Mouse (Mus musculus): ENCODE data around the gene Prtn3.
A peak's percentile ranks its signal among the peaks of the same experiment; 100 is the strongest.

Gene Prtn3

DNA sequence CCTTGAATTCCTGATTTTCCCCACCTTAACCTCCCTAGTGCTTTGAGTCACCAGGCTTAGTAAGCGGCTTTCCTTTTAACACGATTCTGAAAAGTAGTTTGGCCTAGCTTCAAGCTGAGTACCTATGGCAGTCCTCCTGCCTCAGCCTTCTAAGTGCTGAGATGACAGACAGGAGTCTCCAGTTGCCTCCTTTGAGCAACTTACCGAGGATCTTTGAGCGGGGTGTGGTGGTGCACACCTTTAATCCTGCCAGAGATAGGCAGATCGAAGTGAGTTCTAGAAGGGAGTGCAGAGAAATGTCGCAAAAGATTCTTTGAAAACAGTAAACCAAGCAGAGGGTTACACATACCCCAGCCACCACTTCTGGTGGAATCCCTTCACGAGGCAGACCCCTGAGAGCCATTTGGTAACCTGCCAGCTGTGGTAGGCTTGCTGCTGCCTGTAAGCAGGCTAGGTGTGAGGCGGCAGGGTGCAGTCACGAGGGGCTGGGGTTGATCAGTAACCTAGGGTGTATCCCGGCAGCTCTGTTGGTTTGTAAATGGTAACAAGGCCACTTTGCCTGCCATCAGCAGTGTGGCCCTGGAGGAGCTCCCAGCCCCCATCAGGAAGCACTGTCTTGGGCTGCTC is 18.6 kb upstream of the Prtn3 start:
- no peak for DNase-seq

DNA sequence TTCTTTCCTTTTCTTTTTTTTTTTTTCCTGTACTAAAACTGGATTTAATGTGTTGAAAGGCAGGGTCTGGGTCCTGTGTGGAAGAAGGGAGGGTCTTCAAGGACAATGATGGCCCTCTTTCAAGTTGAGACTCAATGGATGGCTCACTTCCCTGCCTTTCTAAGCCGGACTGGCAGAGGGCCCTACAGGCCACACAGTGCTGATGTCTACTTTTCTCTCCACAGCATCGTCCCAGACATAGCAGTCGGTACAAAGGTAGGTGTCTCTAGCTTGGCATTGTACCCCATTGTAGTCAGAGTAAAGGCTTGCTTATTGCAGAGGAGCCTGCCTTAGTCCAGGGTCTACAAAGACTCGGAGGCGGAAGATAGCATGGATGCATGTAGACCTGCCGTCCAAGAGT is 18.0 kb upstream of the Prtn3 start:
- DNase-seq, result no peak

DNA sequence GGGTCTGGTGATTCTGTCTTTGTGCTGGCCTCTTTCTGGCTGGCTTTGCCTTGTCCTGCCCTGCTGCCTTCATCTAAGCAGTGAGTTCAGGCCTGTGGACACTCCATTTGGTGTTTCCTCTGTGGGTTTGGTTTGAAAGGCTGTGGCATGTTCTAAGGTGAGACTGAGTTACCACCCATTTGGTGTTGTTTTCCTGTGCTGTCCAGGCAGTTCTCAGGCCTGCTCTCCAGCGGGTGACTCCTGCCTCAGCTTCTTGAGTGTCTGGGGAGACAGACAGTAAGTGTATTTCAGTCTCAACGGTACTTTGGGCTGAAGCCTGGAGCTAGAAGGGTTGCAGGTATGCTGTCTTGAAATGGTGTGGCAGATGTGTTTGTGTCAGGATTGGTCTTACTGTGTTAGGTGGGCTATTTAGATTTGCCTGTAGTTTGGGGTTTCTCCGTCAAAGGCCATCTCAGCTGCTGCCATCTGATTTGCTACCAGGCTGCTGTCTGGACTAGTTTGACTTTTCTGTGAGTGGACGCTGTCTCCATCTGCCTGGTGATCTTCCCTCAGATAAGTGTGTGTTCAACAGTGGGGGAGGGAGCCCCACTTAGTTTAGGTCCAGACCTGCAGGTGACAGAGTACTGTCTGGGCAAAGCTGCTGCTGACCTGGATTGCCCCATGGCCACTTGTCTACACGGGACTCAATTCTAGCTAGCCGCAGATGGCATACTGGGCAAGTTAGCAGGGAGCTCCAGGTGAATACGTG is 17.4 kb upstream of the Prtn3 start:
- DNase-seq, result no peak

DNA sequence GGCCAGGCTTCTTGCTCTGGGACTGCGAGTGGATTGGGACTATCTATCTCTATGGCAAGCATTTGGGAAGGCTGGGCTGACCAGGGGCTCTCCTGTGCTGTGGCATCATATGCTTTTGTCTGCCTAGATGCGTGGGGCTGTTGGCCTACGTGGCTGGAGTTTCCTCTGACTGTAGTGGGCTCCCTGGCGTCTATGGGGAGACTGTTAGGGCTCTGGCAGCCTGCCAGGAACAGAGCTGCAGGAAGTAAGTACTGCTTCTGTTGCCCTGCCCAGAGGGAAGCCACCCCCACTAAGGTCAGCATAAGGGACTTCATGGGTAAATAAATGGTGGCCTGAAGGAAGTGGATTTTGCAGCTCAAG is 16.8 kb upstream of the Prtn3 start:
- peak; percentile 86 for DNase-seq

DNA sequence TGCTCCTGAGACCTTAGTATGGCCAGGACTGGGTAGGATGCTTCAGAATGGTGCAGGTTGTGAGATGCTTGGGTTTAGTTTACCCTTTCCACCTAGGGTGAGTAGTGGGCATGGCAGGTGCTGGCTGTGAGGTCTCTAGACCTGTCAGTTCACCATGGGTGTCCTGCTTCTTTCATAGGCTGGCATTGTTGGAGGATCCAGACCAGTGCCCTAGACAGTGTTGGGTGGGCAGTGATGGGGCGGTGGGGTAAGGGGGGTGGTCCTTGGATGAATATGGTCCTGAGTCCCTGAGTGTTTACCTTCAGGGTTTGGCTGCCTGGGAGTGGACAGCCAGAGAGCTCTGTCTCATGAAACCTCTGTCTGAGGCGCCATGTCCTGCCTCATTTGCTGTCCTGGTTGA is 16.4 kb upstream of the Prtn3 start:
- DNase-seq, result no peak

DNA sequence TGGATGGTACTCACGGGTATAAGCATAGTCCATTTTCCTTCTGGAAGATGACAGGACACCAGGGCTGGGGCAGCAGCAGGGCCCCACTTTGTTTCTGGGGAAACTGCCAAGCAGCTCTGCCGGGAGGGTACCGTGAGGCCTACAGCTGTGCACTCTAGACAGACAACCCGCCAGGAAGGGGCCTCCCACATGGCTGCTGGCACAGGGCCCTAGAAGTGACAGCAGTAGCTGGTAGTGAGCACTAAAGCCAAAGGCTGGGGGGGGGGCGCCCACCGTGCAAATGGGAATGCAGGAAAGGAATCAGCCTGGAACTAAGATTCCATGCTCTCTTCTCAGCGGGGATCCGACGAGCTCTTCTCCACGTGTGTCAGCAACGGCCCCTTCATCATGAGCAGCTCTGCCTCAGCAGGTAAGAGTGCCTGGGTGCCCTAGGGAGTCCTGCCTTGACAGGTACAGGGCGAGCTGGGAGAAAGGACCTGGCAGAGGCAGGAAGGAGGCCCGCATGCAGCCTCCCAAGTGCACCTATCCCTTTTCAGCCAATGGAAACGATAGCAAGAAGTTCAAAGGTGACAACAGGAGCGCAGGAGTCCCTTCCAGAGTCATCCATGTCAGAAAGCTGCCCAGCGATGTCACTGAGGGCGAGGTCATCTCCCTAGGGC is 15.7 kb upstream of the Prtn3 start:
- DNase-seq, result peak; percentile 73

DNA sequence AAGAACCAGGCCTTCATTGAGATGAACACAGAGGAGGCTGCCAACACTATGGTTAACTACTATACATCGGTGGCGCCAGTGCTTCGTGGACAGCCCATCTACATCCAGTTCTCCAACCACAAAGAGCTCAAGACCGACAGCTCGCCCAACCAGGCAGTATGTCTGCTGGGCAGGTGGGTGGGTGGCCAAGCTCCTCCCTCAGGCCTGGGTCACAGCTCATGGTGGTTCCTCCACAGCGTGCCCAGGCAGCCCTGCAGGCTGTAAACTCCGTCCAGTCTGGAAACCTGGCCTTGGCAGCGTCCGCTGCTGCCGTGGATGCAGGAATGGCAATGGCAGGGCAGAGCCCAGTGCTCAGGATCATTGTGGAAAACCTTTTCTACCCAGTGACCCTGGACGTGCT is 15.2 kb upstream of the Prtn3 start:
- DNase-seq, result no peak

DNA sequence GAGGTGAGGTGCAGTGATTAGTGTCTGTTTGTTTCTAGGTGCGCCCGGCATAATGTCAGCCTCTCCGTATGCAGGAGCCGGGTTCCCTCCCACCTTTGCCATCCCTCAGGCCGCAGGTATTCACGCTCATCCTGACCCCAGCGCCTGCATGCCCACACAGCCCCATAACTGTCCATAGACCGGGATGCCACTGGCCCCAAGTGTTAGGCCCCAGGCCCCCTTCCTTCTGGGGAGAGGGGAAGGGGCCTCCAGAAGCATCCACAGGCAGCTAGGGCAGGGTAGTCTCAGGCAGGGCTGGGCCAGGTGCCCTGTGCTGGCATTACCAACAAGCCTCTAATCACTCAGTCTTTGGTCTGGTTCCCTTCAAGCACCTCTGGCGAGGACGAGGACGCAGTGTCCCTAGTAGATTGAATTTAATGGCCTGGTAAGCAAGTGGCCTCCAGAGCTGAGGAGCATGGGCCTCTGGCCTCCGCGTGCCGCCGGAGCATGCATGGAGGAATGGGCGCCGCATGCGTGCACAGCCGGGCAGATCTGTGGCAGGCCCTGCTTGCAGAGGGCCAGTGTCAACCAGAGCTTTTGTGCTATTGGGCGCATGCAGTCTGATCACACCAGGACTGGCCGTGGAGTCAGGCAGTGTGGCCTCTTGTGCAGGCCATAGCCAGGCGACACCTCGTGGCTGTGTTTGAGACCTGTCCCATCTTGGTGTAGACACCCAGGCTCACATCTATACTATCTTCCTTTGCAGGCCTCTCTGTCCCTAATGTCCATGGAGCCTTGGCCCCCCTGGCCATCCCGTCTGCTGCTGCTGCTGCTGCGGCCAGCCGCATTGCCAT is 14.0 kb upstream of the Prtn3 start:
- no peak for DNase-seq

DNA sequence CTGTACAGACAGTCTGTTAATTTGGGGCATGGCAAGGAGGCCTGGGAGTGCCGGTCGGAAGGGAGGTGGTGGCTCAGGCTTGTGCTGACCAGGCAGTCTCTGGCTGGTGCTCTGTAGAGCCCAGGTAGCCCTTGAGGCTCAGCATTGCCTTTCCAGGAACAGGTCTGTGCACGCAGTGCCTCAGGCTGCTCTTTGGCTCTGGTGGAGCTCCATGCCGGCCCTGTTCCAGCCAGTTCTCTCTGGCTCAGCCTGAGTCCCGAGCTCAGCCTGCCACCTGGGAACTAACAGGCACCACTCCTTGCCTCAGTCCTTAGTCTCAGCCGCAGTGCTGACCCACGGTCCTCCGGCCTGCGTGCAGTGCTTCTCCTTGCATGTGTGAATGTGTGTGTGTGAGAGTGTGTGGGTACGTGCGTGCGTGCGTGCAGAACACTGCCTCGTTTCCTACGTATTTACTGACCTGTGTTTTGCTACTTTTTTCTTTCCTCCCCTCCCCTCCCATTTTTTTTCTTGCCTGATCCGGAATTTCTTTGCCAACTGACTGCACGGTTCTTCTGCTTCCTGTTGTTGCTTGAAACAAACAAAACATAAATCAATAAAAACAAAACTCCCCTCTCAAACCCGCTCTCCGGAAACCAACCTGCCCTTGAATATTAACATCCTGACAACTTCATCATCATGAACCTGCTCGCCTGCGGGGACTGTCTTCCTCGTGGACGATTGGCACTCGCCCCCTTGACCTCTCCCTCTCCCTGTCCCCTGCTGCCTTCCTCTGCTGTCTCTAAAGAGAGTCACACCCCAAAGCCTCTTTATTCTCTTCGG is 12.8 kb upstream of the Prtn3 start:
- DNase-seq, result no peak

DNA sequence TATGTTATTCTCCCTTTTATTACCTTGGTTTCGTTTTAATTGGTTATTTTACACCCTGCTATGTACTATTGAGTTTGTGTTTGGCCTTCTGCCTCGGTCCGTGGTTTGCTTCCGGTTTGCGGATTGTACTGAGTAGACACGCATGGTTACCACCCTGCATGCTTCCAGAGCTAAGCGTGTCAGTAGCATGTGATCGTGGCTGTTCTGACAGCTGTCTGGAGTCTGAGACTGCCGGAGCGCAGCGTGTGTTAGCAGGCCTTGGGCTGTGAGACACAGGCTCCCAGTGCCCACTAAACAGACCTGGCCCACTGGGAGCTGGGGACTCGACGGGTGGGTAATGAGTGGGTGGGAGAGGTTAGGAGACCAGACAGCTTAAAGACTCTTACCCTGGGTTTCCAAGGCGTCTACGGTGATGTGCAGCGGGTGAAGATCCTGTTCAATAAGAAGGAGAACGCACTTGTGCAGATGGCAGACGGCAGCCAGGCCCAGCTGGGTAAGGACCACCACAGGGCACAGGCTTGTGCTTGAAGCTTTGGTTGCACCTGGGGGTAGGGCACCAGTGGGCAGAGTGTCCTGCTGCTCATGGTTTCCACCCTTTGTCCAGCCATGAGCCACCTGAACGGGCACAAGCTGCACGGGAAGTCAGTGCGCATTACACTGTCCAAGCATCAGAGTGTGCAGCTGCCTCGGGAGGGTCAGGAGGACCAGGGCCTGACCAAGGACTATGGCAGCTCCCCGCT is 12.1 kb upstream of the Prtn3 start:
- DNase-seq, result no peak

DNA sequence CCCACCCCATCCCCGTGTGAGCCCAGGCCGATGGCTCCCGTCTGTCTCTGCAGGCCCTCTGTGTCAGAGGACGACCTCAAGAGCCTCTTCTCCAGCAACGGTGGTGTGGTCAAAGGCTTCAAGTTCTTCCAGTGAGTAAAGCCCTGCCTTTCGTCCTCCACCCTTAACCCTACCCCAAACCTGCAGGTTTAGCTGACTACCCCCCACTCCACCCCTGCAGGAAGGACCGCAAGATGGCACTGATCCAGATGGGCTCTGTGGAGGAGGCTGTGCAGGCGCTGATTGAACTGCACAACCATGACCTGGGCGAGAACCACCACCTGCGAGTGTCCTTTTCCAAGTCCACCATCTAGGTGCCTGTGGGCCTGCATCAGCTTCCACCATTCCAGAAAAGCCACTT is 11.4 kb upstream of the Prtn3 start:
- no peak for DNase-seq

DNA sequence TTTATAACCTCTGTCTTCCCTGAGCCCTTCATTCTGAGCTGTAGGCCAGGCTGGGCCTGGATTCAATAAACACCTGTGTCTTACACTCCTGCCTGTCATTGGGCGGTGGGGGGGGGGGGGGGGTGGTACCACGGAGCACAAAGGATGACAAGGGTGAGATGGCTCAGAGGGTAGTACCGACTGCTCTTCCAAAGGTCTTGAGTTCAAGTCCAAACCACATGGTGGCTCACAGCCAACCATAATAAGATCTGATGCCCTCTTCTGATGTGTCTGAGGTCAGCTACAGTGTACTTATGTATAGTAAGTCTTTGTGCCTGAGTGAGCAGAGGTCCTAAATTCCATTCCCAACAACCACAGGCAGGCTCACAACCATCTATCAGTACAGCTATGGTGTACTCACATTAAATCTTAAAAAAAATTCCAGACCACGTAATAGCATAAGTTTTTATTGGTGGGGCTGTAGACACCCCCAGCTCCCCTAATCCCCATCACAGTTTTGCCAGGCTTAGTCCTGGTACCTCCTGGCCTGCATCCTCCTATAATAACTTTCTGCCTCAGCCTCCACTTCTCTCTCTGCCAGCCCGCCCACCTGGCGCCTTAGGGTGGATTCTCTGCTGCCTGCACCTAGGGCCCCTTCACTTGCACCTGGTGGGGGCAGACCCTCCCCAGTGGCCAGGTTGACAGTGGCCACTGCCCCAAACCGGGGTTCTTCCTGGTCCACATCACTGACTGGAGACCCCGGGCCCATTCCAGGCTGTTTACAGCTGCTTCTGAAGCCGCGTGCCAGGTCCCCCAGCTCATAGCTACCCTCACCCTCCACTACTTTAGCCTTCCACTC is 9.7 kb upstream of the Prtn3 start:
- DNase-seq, result no peak

DNA sequence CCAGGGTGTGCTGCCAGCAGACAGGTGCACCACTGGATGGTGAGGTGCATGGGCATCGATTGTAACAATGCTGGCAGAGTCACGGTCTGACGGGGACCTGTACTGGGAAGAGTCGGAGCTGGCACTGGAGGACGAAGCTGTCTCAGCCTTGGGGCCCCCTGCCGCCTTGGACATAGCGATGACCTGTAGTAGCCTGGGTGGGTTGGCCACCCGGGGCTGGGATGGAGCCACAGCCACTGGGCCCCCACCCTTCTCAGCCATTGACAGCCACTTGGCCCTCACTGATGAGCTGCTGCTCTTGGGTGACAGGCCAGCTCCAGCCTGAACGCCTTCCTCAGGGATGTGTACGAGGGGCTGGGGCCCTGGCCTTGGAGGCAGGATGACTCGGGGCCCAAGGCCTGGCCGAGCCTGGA is 9.1 kb upstream of the Prtn3 start:
- DNase-seq, result no peak

DNA sequence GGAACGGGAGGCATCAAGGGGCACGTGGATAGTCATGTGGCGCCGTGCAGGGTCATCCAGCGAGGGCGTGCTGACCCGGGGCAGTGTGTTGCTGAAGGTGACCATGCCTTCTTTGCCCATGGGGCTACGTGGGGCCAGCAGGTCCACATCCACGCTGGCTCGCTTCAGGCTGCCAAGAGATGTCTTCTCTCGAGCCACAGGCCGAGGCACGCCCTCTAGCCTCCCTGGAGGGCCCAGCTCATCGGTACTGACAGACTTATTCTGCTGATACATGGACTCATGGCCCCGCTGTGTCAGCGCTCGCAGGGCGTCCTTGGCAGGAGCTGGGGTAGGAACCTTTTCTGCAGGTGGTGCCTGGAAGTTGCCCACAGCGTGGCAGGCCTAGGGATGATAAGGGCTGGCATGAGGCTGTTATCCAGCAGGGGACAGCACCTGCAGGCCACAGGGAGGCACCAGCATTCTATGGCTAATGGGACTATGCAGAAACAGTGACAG is 8.4 kb upstream of the Prtn3 start:
- DNase-seq, result no peak

DNA sequence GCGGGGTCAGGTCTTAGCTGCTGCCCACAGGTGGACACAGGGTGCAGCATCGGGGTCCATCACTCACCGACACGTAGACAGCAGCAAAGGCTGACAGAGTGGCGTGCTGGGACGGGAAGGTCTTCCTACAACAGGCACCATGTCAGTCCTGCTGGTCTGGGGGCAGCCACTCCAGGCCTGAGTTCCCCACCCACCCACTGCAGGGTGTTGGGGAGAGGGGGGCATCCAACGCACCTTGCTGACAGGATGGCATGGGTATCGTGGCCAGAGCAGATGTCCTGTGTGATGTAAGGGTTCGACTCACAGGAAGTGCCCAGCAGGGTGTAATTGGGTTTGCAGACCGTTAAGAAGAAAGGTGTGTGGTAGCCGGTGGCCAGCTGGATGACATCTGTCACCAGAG is 7.7 kb upstream of the Prtn3 start:
- DNase-seq, result no peak

DNA sequence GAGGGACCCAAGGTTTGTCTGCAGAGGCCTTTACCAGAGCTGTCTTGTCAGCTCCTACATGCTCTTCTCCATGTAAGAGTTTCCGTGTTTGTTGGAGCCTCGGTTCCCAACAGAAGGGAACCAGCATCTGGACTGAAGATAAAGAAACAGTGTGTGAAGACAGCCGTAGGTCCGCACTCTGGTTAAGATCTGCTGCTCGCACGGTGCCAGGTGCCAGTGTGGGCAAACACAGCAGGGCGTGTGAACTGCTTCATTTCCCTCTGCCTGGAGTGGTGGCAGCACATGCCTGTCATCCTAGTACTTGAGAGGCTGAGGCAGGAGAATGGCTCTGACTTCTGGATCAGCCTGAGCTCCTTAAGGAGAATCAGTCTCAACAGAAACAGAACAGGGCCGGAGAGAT is 2.4 kb upstream of the Prtn3 start:
- no peak for DNase-seq

DNA sequence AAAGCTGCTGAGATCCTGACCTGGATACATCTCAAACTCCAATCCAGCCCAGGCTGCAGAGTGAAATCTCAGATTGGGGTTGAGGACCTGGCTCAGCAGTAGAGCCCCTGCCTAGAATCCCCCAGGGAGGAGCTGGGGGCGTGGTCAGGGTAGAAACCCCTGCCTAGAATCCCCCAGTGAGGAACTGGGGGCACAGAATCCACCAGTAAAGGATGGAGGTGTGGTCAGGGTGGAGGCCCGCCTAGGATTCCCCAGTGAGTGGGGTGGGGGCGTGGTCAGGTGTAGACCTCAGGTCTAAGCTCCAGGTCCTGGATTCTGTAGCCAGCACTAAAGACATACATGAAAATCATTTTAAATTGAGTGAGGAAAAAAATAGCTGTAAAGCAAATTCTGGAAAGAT is 1.4 kb upstream of the Prtn3 start:
- no peak for DNase-seq

DNA sequence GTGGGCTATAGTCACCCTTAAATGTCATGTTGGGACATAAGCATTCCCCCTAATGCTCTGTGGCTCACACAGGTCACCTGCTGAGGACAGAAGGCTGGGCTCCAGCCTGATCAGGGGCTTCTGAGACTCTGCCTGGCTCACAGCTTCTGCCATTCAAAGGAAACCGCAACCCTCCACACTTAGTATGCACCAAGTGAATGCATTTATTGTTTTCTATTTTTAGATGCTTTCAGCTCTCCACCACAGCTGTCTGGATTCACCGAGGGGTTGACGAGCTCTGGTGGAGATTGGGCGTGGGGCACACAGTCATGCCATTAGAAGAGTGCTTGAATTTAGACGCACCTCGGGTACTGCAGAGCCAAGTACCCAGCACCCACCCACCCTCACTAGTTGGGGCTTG is 963 bp upstream of the Prtn3 start:
- no peak for DNase-seq

DNA sequence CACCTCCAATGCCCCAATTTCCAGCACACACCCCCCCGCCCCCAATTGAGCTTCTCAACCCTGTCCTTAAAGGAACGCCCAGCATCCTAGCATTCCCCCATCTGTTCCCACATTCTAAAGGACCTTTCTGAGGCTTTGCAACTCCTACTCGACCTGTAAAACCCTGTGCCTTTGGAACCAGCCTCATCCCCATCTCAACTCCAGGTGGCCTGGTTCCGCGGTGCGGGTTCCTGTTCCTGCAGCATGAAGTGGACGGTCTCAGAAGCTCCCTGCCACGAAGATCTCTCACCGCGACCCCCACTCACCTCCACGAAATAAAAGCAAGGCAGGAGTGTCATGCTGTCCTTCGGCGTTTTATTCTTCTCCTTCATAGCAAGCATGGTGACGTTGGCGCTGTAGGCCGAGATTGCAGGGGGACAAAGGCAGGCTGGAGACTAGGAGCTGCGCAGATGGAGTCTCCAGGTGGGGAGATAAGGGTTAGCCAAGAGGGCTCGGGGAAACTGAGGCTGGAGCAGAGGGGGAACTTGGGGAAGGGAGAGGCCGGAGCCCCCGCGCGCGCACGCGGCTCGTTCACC is 474 bp upstream of the Prtn3 start:
- no peak for DNase-seq

DNA sequence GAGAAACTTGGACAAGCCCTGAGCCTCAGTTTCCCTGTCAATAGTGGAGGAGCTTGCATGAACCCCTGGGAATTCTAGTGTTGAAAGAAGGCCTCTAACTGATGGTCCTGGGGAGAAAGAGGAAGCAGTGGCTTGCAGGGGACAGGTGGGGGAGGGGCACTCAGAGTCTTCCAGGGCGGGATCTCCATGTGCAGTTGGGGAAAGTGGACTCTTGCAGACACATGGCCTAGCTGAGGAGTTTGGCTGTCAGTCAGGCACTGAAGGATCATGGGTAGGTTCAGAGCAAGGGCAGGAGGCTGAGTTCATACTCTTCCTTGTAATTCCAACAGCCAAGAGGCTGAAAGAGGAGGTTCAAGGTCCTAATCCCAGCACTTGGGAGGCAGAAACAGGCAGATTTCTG is 2.9 kb downstream of the Prtn3 start:
- no peak for DNase-seq

Data from lung, postnatal 14 days (tissue).